Mouse (Mus musculus): Measurements from ENCODE around the gene Son.

DNA sequence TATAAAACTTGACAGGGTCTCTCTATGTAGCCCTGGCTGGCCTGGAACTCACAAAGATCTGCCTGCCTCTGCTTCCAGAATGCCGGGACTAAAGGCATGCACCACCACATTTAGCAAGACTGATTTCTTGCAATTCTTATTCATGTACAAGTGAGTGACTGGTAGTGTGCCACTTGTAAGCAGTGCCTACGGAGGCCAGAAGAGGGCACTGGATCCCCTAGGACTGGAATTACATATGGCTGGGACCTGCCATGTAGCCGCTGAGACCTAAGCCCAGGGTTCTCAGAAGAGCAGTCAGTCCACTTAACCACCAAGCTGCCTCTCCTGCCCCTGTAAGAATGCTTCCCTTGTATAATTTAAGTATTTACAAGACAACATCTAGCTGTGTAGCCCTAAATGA lies 76.9 kb downstream of the Son start:
- TF ChIP-seq CTCF (IDR thresholded peaks at IDR 0.05; ENCODE audit: low read depth) (peak; percentile 89), EP300 (IDR thresholded peaks at IDR 0.05; ENCODE audit: low read depth) (no peak)

Data from liver, embryonic 14.5 days (tissue).